Mouse (Mus musculus) E14TG2a.4 (cell line): ENCODE data around the gene Pias4.

Source experiments
- H3K27me3 ChIP-seq: 2 replicates; pipeline ENCODE4 v1.6.1; 2014; ENCODE audit warnings: low read length, control low read depth; ENCODE audit not compliant: insufficient read depth
- H3K36me3 ChIP-seq: 2 replicates; pipeline ENCODE4 v1.6.1; 2014; ENCODE audit warnings: low read length, control low read depth; ENCODE audit not compliant: insufficient read depth
- H3K4me1 ChIP-seq: replicated peaks from 2 replicates; pipeline ENCODE4 v1.6.1; 2014; ENCODE audit warnings: low read depth, low read length, control low read depth
- H3K4me3 ChIP-seq: replicated peaks from 2 replicates; pipeline ENCODE4 v1.5.1; 2014; ENCODE audit warnings: mild to moderate bottlenecking, low read length
- H3K9me3 ChIP-seq: 2 replicates; pipeline ENCODE4 v1.6.1; 2014; ENCODE audit warnings: low read length, control low read depth
- CTCF ChIP-seq: conservative IDR thresholded peaks from 2 replicates; pipeline ENCODE4 v1.5.1; 2014; ENCODE audit warnings: low read length
- NANOG ChIP-seq: IDR thresholded peaks from 2 replicates; pipeline ENCODE4 v1.6.1; 2014; ENCODE audit warnings: borderline replicate concordance, low read length, mixed read lengths
- POU5F1 ChIP-seq: IDR thresholded peaks from 2 replicates; pipeline ENCODE4 v1.6.1; 2014; ENCODE audit warnings: low read length, borderline replicate concordance

The Pias4 gene

DNA sequence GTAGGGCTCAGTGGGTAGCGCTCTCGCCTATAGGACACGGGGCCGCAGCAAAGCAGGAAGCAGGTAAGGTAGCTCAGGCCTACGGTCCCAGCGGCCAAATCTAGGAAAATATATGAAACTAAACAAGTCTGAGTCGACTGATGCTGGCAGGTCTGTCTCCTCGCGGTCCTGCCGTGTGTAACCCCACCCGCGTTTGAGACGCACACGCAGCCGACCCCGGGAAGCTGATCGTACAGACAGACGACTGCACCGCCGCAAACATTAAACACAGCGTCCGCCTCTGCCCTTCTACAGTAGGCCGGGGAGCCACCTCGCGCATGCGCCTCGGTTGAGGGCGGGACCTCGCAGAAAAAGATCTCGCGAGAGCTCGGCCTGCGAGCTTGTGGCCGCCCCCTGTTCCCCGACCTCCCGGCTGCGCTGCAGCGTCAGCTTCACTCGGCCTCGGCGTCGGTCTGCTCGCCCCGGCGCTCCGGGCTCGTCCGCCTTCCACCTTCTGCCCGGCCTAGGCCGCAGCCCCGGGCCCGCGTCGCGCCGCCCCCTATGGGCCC lies 62.1 kb downstream of the Pias4 start, which contains the start of gene Map2k2:
Map2k2 (plus strand) TSS at position 351 of the 548 bp plus-strand sequence.
- no peaks in the 10 kb centered on the region for H3K9me3 ChIP-seq
- peaks cover 86% of the 10 kb centered on the region for H3K4me1 ChIP-seq
- no peaks in the 10 kb centered on the region for H3K27me3 ChIP-seq
- H3K36me3 ChIP-seq: peaks cover 38% of the 10 kb centered on the region
- no peak for TF ChIP-seq CTCF
- TF ChIP-seq POU5F1: no peak
- no peak for TF ChIP-seq NANOG
- H3K4me3 ChIP-seq: peak within 1 kb of the TSS; percentile 96
